27 mouse cellular contexts compared by ENCODE assay signal in the genomic region with DNA sequence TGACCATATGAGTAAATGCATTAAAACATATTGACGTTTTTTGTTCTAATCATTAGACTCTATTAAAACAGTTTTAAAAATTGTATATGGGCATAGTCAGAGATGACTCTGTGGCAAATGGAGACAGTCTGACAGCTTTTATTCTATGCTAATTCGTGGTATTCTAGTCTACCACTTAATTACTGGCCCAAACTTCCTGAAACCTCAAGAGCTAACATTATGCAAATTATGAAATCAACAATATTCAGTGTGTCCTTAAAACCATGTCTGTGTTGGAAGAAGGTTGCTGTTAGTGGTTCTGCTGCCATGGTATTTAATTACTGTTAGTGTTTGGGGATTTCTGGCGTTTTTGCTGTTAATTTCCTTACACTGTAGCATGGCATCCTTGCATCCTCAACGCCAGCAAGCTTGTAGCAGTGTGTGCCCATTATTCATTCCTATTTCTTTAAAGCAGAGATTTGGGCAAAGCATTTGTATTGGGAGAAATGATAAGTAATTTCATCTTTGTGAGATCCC. TPM values are rescaled to one million over a fixed set of nuclear protein-coding genes. Genes with fewer than 3 reads are reported as not detected.
DNase-seq lines count a peak whose midpoint lies in the region; ATAC-seq lines count a peak whose summit lies in the region.
"Had no signal": no experiment of that assay in that cellular context is flagged by ENCODE, and none has a peak within 500 bp of the region (broad histone marks: within the 10 kb centered on the region; RNA-seq: fewer than 3 reads in every experiment).

No protein-coding gene starts in this region.

- no peaks in the 10 kb centered on the region for H3K4me1 ChIP-seq in forebrain, embryonic 13.5 days
- H3K4me1 ChIP-seq in forebrain, embryonic 11.5 days (replicated peaks; ENCODE audit: control insufficient read depth, insufficient read depth, low read length) = no peaks in the 10 kb centered on the region
- no peaks in the 10 kb centered on the region for H3K4me1 ChIP-seq in heart, embryonic 11.5 days (ENCODE audit: control insufficient read depth, insufficient read depth, low read length)
- H3K4me1 ChIP-seq in midbrain, embryonic 12.5 days = no peaks in the 10 kb centered on the region
- H3K4me1 ChIP-seq in midbrain, embryonic 11.5 days (ENCODE audit: control insufficient read depth, insufficient read depth, low read length) = no peaks in the 10 kb centered on the region
- 0 out of 2 replicates have a peak, but pooled peaks cover 5% of the 10 kb centered on the region for H3K4me1 ChIP-seq in midbrain, embryonic 15.5 days
- H3K4me1 ChIP-seq: embryonic facial prominence, embryonic 15.5 days; heart, embryonic 10.5 days; heart, embryonic 15.5 days had no signal

- no peaks in the 10 kb centered on the region for H3K9me3 ChIP-seq in forebrain, embryonic 13.5 days (replicated peaks)
- no peaks in the 10 kb centered on the region for H3K9me3 ChIP-seq in forebrain, embryonic 11.5 days (ENCODE audit: control insufficient read depth, low read length)
- no peaks in the 10 kb centered on the region for H3K9me3 ChIP-seq in heart, embryonic 11.5 days (replicated peaks; ENCODE audit: control insufficient read depth, low read length)
- no peaks in the 10 kb centered on the region for H3K9me3 ChIP-seq in midbrain, embryonic 12.5 days
- no peaks in the 10 kb centered on the region for H3K9me3 ChIP-seq in midbrain, embryonic 11.5 days (ENCODE audit: control insufficient read depth, low read length)
- no peaks in the 10 kb centered on the region for H3K9me3 ChIP-seq in midbrain, embryonic 15.5 days
- H3K9me3 ChIP-seq: embryonic facial prominence, embryonic 15.5 days; G1E; heart, embryonic 10.5 days; heart, embryonic 15.5 days had no signal

- no peak overlapping the region for H3K9ac ChIP-seq in forebrain, embryonic 13.5 days
- no peak overlapping the region for H3K9ac ChIP-seq in forebrain, embryonic 11.5 days (ENCODE audit: low read length)
- no peak overlapping the region for H3K9ac ChIP-seq in heart, embryonic 11.5 days (ENCODE audit: low read depth, low read length)
- H3K9ac ChIP-seq in midbrain, embryonic 12.5 days (replicated peaks) = no peak overlapping the region
- no peak overlapping the region for H3K9ac ChIP-seq in midbrain, embryonic 11.5 days (ENCODE audit: low read length)
- H3K9ac ChIP-seq in midbrain, embryonic 15.5 days = no peak overlapping the region
- H3K9ac ChIP-seq: embryonic facial prominence, embryonic 15.5 days; heart, embryonic 15.5 days had no signal

- H3K27me3 ChIP-seq in forebrain, embryonic 13.5 days = no peaks in the 10 kb centered on the region
- H3K27me3 ChIP-seq in forebrain, embryonic 11.5 days (ENCODE audit: control insufficient read depth, insufficient read depth, low read length) = no peaks in the 10 kb centered on the region
- no peaks in the 10 kb centered on the region for H3K27me3 ChIP-seq in heart, embryonic 11.5 days (ENCODE audit: control insufficient read depth, insufficient read depth, low read length)
- no peaks in the 10 kb centered on the region for H3K27me3 ChIP-seq in midbrain, embryonic 12.5 days
- H3K27me3 ChIP-seq in midbrain, embryonic 11.5 days (ENCODE audit: control insufficient read depth, insufficient read depth, low read length) = no peaks in the 10 kb centered on the region
- no peaks in the 10 kb centered on the region for H3K27me3 ChIP-seq in midbrain, embryonic 15.5 days (replicated peaks)
- H3K27me3 ChIP-seq: embryonic facial prominence, embryonic 15.5 days; heart, embryonic 15.5 days had no signal

- peak; percentile 41; the same call in 1 of the 2 replicates for ATAC-seq in forebrain, embryonic 13.5 days
- no peak for ATAC-seq in forebrain, embryonic 11.5 days (replicated peaks; ENCODE audit: low FRiP score)
- ATAC-seq in heart, embryonic 11.5 days (replicated peaks; ENCODE audit: insufficient number of reproducible peaks, low FRiP score, low TSS enrichment) = no peak
- 0 out of 2 replicates have a peak, but pooled peaks have one; percentile 23 for ATAC-seq in midbrain, embryonic 12.5 days (ENCODE audit: low FRiP score, low read depth)
- ATAC-seq in midbrain, embryonic 11.5 days (ENCODE audit: low FRiP score) = no peak
- peak; percentile 57 for ATAC-seq in midbrain, embryonic 15.5 days (replicated peaks)
- ATAC-seq: CD4-positive, CD25-positive, alpha-beta regulatory T cell, adult 4 months; inflammation-experienced regulatory T-cells, adult 6 months; intestine, postnatal 0 days had no signal

- no peak overlapping the region for H3K4me3 ChIP-seq in forebrain, embryonic 13.5 days
- no peak overlapping the region for H3K4me3 ChIP-seq in forebrain, embryonic 11.5 days (ENCODE audit: low read depth, low read length)
- no peak overlapping the region for H3K4me3 ChIP-seq in heart, embryonic 11.5 days (ENCODE audit: low read depth, low read length)
- no peak overlapping the region for H3K4me3 ChIP-seq in midbrain, embryonic 12.5 days
- H3K4me3 ChIP-seq in midbrain, embryonic 11.5 days (ENCODE audit: low read depth, low read length) = no peak overlapping the region
- H3K4me3 ChIP-seq in midbrain, embryonic 15.5 days = no peak overlapping the region
- H3K4me3 ChIP-seq: embryonic facial prominence, embryonic 15.5 days; erythroblast, embryonic 14.5 days; gastrocnemius, adult 2 months; heart, embryonic 10.5 days; heart, embryonic 15.5 days had no signal

- H3K27ac ChIP-seq in forebrain, embryonic 13.5 days = no peak overlapping the region
- H3K27ac ChIP-seq in forebrain, embryonic 11.5 days (ENCODE audit: low read depth, low read length) = no peak overlapping the region
- no peak overlapping the region for H3K27ac ChIP-seq in heart, embryonic 11.5 days (ENCODE audit: low read depth, low read length)
- no peak overlapping the region for H3K27ac ChIP-seq in midbrain, embryonic 12.5 days (replicated peaks)
- no peak overlapping the region for H3K27ac ChIP-seq in midbrain, embryonic 11.5 days (ENCODE audit: low read depth, low read length)
- H3K27ac ChIP-seq in midbrain, embryonic 15.5 days = peak overlapping the region; percentile 38; the same call in 1 of the 2 replicates
- H3K27ac ChIP-seq: embryonic facial prominence, embryonic 15.5 days; gastrocnemius, adult 2 months; heart, embryonic 10.5 days; heart, embryonic 15.5 days had no signal

- DNase-seq in forebrain, embryonic 11.5 days (ENCODE audit: low spot score) = no peak
- peak; percentile 40 for DNase-seq in heart, adult 11 months
- DNase-seq in midbrain, embryonic 11.5 days (ENCODE audit: low spot score, missing footprints) = no peak
- DNase-seq in ovary, postnatal 10 days (ENCODE audit: low spot score) = no peak
- DNase-seq: adrenal gland, adult 8-10 months; adrenal gland, postnatal 36 days; B cell, adult 2 months; cerebellum, adult 11 months; cerebellum, adult 8-10 months; cerebellum, postnatal 14 days; embryo, embryonic 11 days; gastrocnemius, adult 2 months; gastrocnemius, postnatal 36 days; heart, adult 18-20 months; heart, postnatal 14 days had no signal

- no peaks in the 10 kb centered on the region for H3K36me3 ChIP-seq in forebrain, embryonic 13.5 days (ENCODE audit: poor library complexity, severe bottlenecking)
- no peaks in the 10 kb centered on the region for H3K36me3 ChIP-seq in forebrain, embryonic 11.5 days (ENCODE audit: control insufficient read depth, insufficient read depth, low read length)
- H3K36me3 ChIP-seq in heart, embryonic 11.5 days (ENCODE audit: control insufficient read depth, insufficient read depth, low read length) = no peaks in the 10 kb centered on the region
- no peaks in the 10 kb centered on the region for H3K36me3 ChIP-seq in midbrain, embryonic 12.5 days
- H3K36me3 ChIP-seq in midbrain, embryonic 11.5 days (ENCODE audit: control insufficient read depth, insufficient read depth, low read length) = no peaks in the 10 kb centered on the region
- H3K36me3 ChIP-seq in midbrain, embryonic 15.5 days (replicated peaks) = no peaks in the 10 kb centered on the region
- H3K36me3 ChIP-seq: embryonic facial prominence, embryonic 15.5 days; G1E; heart, embryonic 10.5 days; heart, embryonic 15.5 days had no signal

- H3K4me2 ChIP-seq in forebrain, embryonic 13.5 days = no peak overlapping the region
- H3K4me2 ChIP-seq in forebrain, embryonic 11.5 days (ENCODE audit: low read depth, low read length, severe bottlenecking) = no peak overlapping the region
- no peak overlapping the region for H3K4me2 ChIP-seq in heart, embryonic 11.5 days
- no peak overlapping the region for H3K4me2 ChIP-seq in midbrain, embryonic 12.5 days (replicated peaks)
- no peak overlapping the region for H3K4me2 ChIP-seq in midbrain, embryonic 11.5 days
- no peak overlapping the region for H3K4me2 ChIP-seq in midbrain, embryonic 15.5 days
- H3K4me2 ChIP-seq: embryonic facial prominence, embryonic 15.5 days; heart, embryonic 15.5 days had no signal

- WGBS in forebrain, embryonic 13.5 days = 64% methylated on average over 4 of the region's 4 CpGs
- 73% methylated on average over 4 of the region's 4 CpGs for WGBS in forebrain, embryonic 11.5 days
- 58% methylated on average over 4 of the region's 4 CpGs for WGBS in heart, embryonic 11.5 days (ENCODE audit: insufficient replicate concordance)
- 70% methylated on average over 4 of the region's 4 CpGs for WGBS in midbrain, embryonic 12.5 days
- 78% methylated on average over 4 of the region's 4 CpGs for WGBS in midbrain, embryonic 11.5 days
- WGBS in midbrain, embryonic 15.5 days = 65% methylated on average over 4 of the region's 4 CpGs

RNA-seq across cellular contexts. Expression of a gene that starts 12.6 kb away (rescaled TPM):
- 3.3 and 4.3 TPM in 2 replicates for polyA plus RNA-seq in forebrain, embryonic 13.5 days (2015; fragmentation: Nextera tagmentation; extraction: Ambion mirVana)
- 5.2 and 5.7 TPM in 2 replicates for polyA plus RNA-seq in forebrain, embryonic 11.5 days (2014; fragmentation: Nextera tagmentation; extraction: Ambion mirVana)
- polyA plus RNA-seq in heart, embryonic 11.5 days (2014; fragmentation: Nextera tagmentation; extraction: Ambion mirVana) = 0.13 and 0.32 TPM in 2 replicates
- polyA plus RNA-seq in midbrain, embryonic 12.5 days (2016; fragmentation: Nextera tagmentation; extraction: Ambion mirVana) = 3.7 and 4.7 TPM in 2 replicates
- 2.1 and 2.3 TPM in 2 replicates for polyA plus RNA-seq in midbrain, embryonic 11.5 days (2014; fragmentation: Nextera tagmentation; extraction: Ambion mirVana)
- polyA plus RNA-seq in midbrain, embryonic 15.5 days (2015; fragmentation: Nextera tagmentation; extraction: Ambion mirVana) = 10.8 and 12.3 TPM in 2 replicates
- polyA plus RNA-seq: CD4-positive, CD25-positive, alpha-beta regulatory T cell, adult 4 months; erythroblast, embryonic 14.5 days; G1E; inflammation-experienced regulatory T-cells, adult 6 months had no signal

Comparison
In these comparisons a context has a peak if more than half of its experiments do, and no peak if none do; other contexts are left out.
1. ATAC-seq: peak in forebrain, embryonic 13.5 days (single experiment), midbrain, embryonic 12.5 days (single experiment) and midbrain, embryonic 15.5 days (single experiment); none in forebrain, embryonic 11.5 days (single experiment), heart, embryonic 11.5 days (single experiment) and midbrain, embryonic 11.5 days (single experiment).